In genomic region chr1:77514963-77515650, GRCm38 (mm10) we compare ENCODE assay signal across 8 mouse cellular contexts. TPM values are rescaled to one million over a fixed set of nuclear protein-coding genes. Genes with fewer than 3 reads are reported as not detected.
A peak's percentile ranks its signal among the peaks of the same experiment; 100 is the strongest.
DNase-seq lines count a peak whose midpoint lies in the region; ATAC-seq lines count a peak whose summit lies in the region.

Gene Epha4 (minus strand): TSS chr1:77515088.

- peak within 1 kb of the TSS; percentile 91 for H3K4me2 ChIP-seq in lung, embryonic 15.5 days

- peak; percentile 91 for DNase-seq in R1 (ENCODE audit: low read depth, low spot score)
- peak; percentile 61 for DNase-seq in cerebellum, adult 9-11 months
- DNase-seq in frontal cortex, postnatal 10 days (ENCODE audit: low spot score in 2 of 2) = peak; percentile 91 to 92
- peak; percentile 94 for DNase-seq in hindbrain, embryonic 10.5 days (ENCODE audit: low spot score)
- peak; percentile 91 to 93 for DNase-seq in layer of hippocampus, postnatal 10 days (ENCODE audit: low spot score in 2 of 2)
- peak; percentile 90 for DNase-seq in ovary, postnatal 36 days (ENCODE audit: low spot score)
- peak; percentile 84 for DNase-seq in urinary bladder, postnatal 25 days (ENCODE audit: low spot score)

- peaks cover 19% of the 10 kb centered on the region for H3K27me3 ChIP-seq in hindbrain, embryonic 10.5 days (ENCODE audit: insufficient read depth, poor library complexity, severe bottlenecking)
- peaks cover 8% of the 10 kb centered on the region; the same call in 1 of the 2 replicates for H3K27me3 ChIP-seq in lung, embryonic 15.5 days

- peaks cover 59% of the 10 kb centered on the region for H3K4me1 ChIP-seq in hindbrain, embryonic 10.5 days (replicated peaks)
- H3K4me1 ChIP-seq in lung, embryonic 15.5 days = peaks cover 29% of the 10 kb centered on the region

- H3K4me3 ChIP-seq in hindbrain, embryonic 10.5 days = peak within 1 kb of the TSS; percentile 80
- H3K4me3 ChIP-seq in lung, embryonic 15.5 days = peak within 1 kb of the TSS; percentile 67

- H3K36me3 ChIP-seq in hindbrain, embryonic 10.5 days = peaks cover 8% of the 10 kb centered on the region
- 0 out of 2 replicates have a peak, but pooled peaks cover 2% of the 10 kb centered on the region for H3K36me3 ChIP-seq in lung, embryonic 15.5 days

- H3K9ac ChIP-seq in lung, embryonic 15.5 days = peak within 1 kb of the TSS; percentile 60

- peak within 1 kb of the TSS; percentile 93 for H3K27ac ChIP-seq in hindbrain, embryonic 10.5 days
- peak within 1 kb of the TSS; percentile 82 for H3K27ac ChIP-seq in lung, embryonic 15.5 days

- H3K9me3 ChIP-seq in hindbrain, embryonic 10.5 days = no peaks in the 10 kb centered on the region
- H3K9me3 ChIP-seq in lung, embryonic 15.5 days = no peaks in the 10 kb centered on the region

- ATAC-seq in lung, embryonic 15.5 days (ENCODE audit: borderline replicate concordance, extremely low read depth, low FRiP score, low TSS enrichment) = peak; percentile 95

- under 1% methylated on average over 40 of the region's 40 CpGs for WGBS in hindbrain, embryonic 10.5 days
- under 1% methylated on average over 40 of the region's 40 CpGs for WGBS in lung, embryonic 15.5 days

RNA-seq across cellular contexts. Expression of gene Epha4, which starts in this region (rescaled TPM):
- 25.4 and 30.4 TPM in 2 replicates for polyA plus RNA-seq in hindbrain, embryonic 10.5 days (2016; fragmentation: Nextera tagmentation; extraction: Ambion mirVana)
- total RNA-seq in layer of hippocampus, postnatal 10 days (2021) = 100 to 1,000 TPM; 303 to 317 TPM
- polyA plus RNA-seq in lung, embryonic 15.5 days (2015; fragmentation: Nextera tagmentation; extraction: Ambion mirVana) = 14.2 and 16.9 TPM in 2 replicates

Comparison
In these comparisons a context has a peak if more than half of its experiments do, and no peak if none do; other contexts are left out.
1. Peak in every context shown above with its lines: DNase-seq, ATAC-seq, H3K4me3 ChIP-seq and H3K27ac ChIP-seq.